Mouse (Mus musculus): ENCODE measurements around the gene Asf1b. TPM values are rescaled to one million over a fixed set of nuclear protein-coding genes. Genes with fewer than 3 reads are reported as not detected.

Asf1b gene
- polyA plus RNA-seq, 1 experiment from 2014 or later, result 55.8 TPM

DNA sequence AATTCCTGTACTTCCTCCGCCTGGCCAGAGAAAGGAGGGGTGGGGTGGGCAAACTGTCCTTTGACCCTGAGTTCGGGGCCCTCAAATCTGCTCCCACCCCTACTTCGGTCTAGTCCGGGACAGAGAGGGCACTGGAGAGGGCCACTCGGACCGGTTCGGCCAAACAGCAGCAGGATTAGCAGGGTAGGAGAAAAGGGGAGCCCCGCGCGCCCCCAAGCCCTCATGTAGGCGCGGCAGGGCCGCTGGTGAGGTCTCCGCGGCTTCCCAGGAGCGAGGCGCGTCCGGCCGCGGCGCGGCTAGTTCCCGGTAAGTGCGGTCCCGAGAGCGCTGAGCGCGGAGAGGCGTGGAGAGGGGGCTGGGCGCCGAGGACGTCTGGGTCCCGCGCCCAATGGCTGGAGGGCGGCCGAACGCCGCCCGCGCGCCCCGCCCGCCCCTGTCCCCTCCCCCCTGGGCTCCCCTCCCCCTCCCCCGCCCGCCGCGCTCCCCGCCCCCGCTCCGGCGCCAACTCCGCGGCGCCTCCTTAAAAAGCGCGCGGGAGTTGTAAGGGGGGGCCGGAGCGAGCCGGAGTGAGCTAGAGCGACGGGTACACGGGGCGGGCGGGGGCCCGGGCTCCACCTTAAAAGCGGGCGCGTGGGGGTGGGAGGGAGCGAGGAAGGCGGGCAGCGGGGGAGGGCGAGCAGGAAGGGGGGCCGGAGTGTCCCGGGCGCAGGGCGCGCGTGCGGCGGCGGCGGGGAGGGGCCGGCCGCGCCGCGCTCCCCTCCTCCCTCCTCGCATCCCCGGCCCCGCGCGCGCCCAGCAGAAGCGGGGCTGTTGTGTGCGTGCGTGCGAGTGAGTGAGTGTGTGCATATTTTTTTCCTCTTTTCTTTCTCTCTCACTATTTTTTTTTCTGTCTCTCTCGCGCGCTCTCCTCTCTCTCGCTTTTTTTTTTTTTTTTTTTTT is 41.5 kb downstream of the Asf1b start:
- WGBS, result under 1% methylated on average over 57 of the region's 103 CpGs
- Histone ChIP-seq H3K27ac (peak overlapping the region; percentile 93), H3K9ac (peak overlapping the region; percentile 89), H3K27me3 (no peaks in the 10 kb centered on the region), H3K9me3 (replicated peaks) (no peaks in the 10 kb centered on the region), H3K4me1 (replicated peaks) (peaks cover 33% of the 10 kb centered on the region), H3K4me3 (peak overlapping the region; percentile 84), H3K36me3 (peaks cover 24% of the 10 kb centered on the region), H3K4me2 (peak overlapping the region; percentile 88)
- peak; percentile 85 for ATAC-seq (replicated peaks; ENCODE audit: insufficient number of reproducible peaks, insufficient read depth, low FRiP score, low read depth)

DNA sequence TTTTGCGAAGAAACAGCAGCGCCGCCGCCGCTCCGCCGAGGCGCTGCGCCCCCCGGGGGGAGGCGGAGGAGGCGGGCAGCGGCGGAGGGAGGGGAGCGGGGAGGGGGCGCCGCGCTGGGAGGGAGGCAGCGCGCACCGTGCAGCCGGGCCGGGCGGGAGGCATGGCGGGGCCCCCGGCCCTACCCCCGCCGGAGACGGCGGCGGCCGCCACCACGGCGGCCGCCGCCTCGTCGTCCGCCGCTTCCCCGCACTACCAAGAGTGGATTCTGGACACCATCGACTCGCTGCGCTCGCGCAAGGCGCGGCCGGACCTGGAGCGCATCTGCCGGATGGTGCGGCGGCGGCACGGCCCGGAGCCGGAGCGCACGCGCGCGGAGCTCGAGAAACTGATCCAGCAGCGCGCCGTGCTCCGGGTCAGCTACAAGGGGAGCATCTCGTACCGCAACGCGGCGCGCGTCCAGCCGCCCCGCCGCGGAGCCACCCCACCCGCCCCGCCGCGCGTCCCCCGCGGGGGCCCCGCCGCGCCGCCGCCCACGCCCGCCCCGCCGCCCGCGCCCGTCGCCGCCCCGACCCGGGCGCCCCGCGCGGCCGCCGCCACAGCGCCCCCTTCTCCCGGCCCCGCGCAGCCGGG is 42.3 kb downstream of the Asf1b start, which contains the start of gene Samd1:
Gene Samd1, plus strand, starts transcription at position 162 of the 631 bp plus-strand sequence.
- H3K36me3 ChIP-seq, result peaks cover 17% of the 10 kb centered on the region
- peak within 1 kb of the TSS; percentile 93 for H3K27ac ChIP-seq
- peak within 1 kb of the TSS; percentile 85 for H3K4me3 ChIP-seq
- ATAC-seq (replicated peaks; ENCODE audit: insufficient number of reproducible peaks, insufficient read depth, low FRiP score, low read depth), result 0 out of 2 replicates have a peak, but pooled peaks have one; percentile 15
- H3K9me3 ChIP-seq (replicated peaks), result no peaks in the 10 kb centered on the region
- 1% methylated on average over 32 of the region's 112 CpGs for WGBS
- peak within 1 kb of the TSS; percentile 89 for H3K9ac ChIP-seq
- H3K27me3 ChIP-seq, result no peaks in the 10 kb centered on the region
- H3K4me2 ChIP-seq, result peak within 1 kb of the TSS; percentile 88
- peaks cover 34% of the 10 kb centered on the region for H3K4me1 ChIP-seq (replicated peaks)

DNA sequence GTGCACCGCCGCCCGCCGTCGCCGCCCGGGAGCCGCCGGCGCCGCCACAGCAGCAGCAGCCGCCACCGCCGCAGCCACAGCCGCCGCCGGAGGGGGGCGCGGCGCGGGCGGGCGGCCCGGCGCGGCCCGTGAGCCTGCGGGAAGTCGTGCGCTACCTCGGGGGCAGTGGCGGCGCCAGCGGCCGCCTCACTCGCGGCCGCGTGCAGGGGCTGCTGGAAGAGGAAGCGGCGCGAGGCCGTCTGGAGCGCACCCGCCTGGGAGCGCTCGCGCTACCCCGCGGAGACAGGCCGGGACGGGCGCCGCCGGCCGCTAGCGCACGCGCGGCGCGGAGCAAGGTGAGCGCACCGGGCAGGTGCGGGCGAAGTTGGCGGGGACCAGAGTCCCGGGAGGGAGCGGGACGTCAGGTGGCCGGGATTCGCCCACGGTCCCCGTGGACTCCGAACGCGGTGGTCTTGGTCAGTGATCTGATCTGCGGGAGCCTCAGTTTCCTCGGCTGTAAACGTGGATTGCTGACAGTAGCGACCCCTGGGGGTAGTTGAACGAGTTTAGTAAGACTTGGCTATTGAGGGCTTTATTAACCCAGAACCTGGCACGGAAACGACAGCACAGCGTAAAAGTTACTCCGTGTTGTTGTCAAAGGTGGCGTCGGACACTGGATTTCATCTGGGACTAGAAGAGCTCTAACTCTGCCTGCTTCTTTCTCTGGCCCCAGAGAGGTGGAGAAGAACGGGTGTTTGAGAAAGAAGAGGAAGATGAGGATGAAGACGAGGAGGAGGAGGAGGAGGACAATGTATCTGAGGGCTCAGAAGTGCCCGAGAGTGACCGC is 43.1 kb downstream of the Asf1b start:
- no peak; the same call in 1 of the 2 replicates for ATAC-seq (replicated peaks; ENCODE audit: insufficient number of reproducible peaks, insufficient read depth, low FRiP score, low read depth)
- peaks cover 15% of the 10 kb centered on the region for H3K36me3 ChIP-seq
- peaks cover 42% of the 10 kb centered on the region for H3K4me1 ChIP-seq (replicated peaks)

DNA sequence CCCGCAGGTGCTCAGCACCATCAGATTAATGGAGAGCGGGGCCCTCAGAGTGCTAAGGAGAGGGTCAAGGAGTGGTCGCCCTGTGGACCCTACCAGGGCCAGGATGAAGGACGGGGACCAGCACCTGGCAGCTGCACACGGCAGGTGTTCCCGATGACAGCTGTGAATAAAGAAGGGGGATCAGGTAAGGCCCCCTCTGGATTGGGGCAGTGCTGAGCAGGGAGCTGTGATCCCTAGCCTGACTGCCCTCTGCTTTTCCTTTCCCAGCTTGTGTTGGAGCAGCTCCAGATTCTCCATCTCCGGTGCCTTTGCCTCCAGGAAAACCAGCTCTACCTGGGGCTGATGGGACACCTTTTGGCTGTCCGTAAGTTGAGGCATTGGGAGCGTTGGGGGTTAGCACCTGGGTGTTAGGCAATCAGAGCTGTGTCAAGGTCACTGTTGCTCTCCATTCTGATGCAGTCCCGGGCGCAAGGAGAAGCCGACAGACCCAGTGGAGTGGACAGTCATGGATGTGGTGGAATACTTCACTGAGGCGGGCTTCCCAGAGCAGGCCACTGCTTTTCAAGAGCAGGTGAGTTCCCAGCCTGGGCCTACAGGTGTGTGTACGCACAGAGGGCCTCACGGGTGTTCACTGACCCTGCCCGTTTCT is 43.9 kb downstream of the Asf1b start:
- 64% methylated on average over 16 of the region's 16 CpGs for WGBS
- Histone ChIP-seq H3K4me1 (replicated peaks) (peaks cover 49% of the 10 kb centered on the region), H3K9ac (peak overlapping the region; percentile 76), H3K27me3 (no peaks in the 10 kb centered on the region), H3K36me3 (peaks cover 10% of the 10 kb centered on the region), H3K9me3 (replicated peaks) (no peaks in the 10 kb centered on the region), H3K4me2 (peak overlapping the region; percentile 88), H3K27ac (peak overlapping the region; percentile 87; the same call in 1 of the 2 replicates), H3K4me3 (peak overlapping the region; percentile 85)
- ATAC-seq (replicated peaks; ENCODE audit: insufficient number of reproducible peaks, insufficient read depth, low FRiP score, low read depth), result no peak

More for the DNA sequence above, 43.1 kb downstream of the Asf1b start:
- Histone ChIP-seq H3K9ac (peak overlapping the region; percentile 76), H3K4me3 (peak overlapping the region; percentile 85), H3K9me3 (replicated peaks) (no peaks in the 10 kb centered on the region), H3K27ac (peak overlapping the region; percentile 87), H3K4me2 (peak overlapping the region; percentile 88), H3K27me3 (no peaks in the 10 kb centered on the region)
- 1% methylated on average over 78 of the region's 92 CpGs for WGBS

DNA sequence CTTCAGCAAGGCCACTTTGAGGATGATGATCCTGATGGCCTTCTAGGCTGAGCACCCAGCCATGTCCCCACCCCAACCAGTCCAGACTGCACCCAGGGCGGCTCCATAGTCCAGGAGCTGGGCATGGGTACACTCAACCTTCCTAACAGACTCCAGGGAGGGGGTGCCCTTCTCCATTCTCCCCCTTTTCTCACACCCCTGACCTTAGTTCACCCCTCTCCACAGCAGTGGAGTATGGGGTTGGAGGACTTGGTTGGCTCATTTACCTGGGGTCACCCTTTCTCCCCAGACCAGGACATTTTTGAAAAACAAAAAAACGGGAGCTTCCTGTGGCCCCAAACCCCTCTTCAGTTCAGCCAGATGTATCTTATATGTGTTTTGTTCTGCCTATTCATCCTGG is 44.5 kb downstream of the Asf1b start:
- Histone ChIP-seq H3K4me3 (no peak overlapping the region), H3K27ac (no peak overlapping the region), H3K4me1 (replicated peaks) (peaks cover 52% of the 10 kb centered on the region), H3K36me3 (peaks cover 4% of the 10 kb centered on the region), H3K9ac (no peak overlapping the region), H3K4me2 (no peak overlapping the region), H3K9me3 (replicated peaks) (no peaks in the 10 kb centered on the region), H3K27me3 (no peaks in the 10 kb centered on the region)
- WGBS, result 90% methylated on average over 2 of the region's 2 CpGs
- no peak for ATAC-seq (replicated peaks; ENCODE audit: insufficient number of reproducible peaks, insufficient read depth, low FRiP score, low read depth)

DNA sequence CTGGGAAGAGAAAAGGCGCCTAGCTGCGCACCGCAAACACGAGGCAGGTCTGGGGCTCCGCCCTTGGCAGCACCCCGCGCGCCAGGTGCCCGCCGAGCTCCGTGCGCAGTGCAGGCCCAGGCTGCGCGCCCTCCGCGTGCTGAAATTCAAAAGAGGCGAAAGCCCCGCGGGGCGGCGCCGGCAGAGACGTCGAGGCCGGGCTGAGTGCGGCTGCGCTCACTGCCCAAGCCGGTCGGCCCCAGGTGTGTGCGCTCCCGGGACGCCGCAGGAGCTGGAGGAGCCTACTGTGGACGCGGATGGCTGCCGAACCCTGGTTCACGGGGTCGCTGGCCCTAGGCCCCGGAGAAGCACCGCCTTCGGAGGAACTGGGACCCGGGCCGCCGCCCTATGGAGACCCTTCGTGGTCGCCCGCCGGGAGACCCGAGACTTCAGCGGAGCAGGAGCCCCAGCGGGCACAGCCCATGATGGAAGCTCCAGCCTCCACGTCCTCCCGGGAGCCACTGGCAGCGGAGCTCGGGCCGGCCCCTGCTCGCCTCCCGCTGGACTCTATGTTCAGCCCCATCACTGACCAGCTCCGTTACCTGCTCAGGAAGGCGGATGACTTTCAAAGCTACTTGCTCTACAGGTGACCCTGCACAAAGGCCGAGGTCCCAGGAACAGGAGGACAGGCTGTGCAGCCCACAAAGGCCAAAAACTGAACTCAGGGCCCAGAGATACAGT is 46.1 kb downstream of the Asf1b start, which contains the start of gene 1700067K01Rik:
Gene 1700067K01Rik, plus strand, starts transcription at position 222 of the 720 bp plus-strand sequence.
- ATAC-seq (replicated peaks; ENCODE audit: insufficient number of reproducible peaks, insufficient read depth, low FRiP score, low read depth), result no peak
- H3K9ac ChIP-seq, result no peak within 1 kb of the TSS

DNA sequence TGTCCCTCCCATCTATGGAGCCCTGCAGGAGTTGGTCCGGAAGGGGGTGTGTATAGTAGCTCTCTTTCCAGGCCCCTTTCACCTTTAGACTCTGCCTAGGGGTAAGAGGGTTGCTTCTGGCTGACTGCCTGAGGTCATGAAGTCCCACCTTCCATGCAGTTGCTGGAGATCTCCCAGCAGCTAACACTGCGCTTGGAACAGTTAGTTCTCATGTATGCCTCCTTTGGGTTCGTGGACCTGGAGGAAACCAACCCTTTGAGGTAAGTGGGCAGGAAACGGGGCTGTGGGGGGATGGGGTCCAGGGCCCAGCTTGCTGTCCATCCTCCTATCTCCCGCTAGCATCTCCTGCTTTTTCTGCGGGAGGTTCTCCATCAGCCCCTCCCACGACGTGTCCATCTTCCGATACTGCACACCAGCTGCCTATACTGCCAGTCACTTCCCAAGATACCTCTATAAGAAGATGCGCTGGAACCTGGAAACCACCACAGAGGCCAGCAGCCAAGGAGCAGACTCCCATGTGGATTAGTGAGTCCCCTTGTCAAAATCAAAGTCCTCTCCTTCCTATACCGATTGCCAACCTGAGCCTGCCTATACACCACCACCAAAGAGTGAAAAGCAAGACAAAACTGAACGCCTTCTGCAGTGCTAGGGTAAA is 47.8 kb downstream of the Asf1b start:
- no peak overlapping the region for H3K4me2 ChIP-seq
- no peak overlapping the region for H3K4me3 ChIP-seq
- 69% methylated on average over 12 of the region's 12 CpGs for WGBS
- H3K27me3 ChIP-seq, result no peaks in the 10 kb centered on the region
- H3K27ac ChIP-seq, result no peak overlapping the region
- H3K9ac ChIP-seq, result no peak overlapping the region
- H3K9me3 ChIP-seq (replicated peaks), result no peaks in the 10 kb centered on the region
- no peak for ATAC-seq (replicated peaks; ENCODE audit: insufficient number of reproducible peaks, insufficient read depth, low FRiP score, low read depth)
- H3K36me3 ChIP-seq, result no peaks in the 10 kb centered on the region; the same call in none of the 2 replicates
- H3K4me1 ChIP-seq (replicated peaks), result peaks cover 47% of the 10 kb centered on the region

More for the DNA sequence above, 46.1 kb downstream of the Asf1b start, which contains the start of gene 1700067K01Rik:
- Histone ChIP-seq H3K4me3 (peak within 1 kb of the TSS; percentile 6; the same call in 1 of the 2 replicates), H3K4me2 (peak within 1 kb of the TSS; percentile 14), H3K27me3 (no peaks in the 10 kb centered on the region), H3K36me3 (no peaks in the 10 kb centered on the region; the same call in none of the 2 replicates), H3K4me1 (replicated peaks) (peaks cover 49% of the 10 kb centered on the region), H3K9me3 (replicated peaks) (no peaks in the 10 kb centered on the region), H3K27ac (no peak within 1 kb of the TSS)
- 45% methylated on average over 61 of the region's 61 CpGs for WGBS

DNA sequence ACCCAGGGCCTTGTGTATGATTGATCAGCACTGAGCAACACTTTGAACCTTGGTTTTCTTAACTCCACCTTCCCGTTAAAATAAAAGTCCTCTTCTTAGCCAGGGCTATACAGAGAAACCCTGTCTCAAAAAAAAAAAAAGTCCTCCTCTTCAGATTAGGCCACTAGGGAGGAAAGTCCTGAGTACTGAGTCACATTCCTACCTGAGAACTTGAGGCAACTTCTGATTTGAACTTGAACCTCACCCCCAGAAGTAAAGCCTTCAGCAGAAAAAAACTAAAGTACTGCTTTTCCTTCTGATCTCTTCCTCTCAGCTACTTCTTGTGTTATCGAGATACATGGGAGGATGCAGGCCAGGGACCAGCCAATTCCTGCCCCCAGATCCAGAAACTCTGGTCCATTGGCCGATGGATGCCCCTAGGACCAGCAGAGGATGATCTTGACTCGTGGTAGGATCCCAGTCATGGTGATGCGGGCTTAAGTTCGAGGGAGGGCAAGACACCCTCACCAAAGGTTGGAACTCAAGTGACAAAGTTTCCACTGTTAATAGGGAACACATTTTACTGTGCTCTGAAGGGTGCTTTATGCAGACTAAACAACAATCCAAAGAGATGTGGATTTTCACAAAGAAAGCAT is 48.4 kb downstream of the Asf1b start:
- Histone ChIP-seq H3K27ac (no peak overlapping the region), H3K27me3 (no peaks in the 10 kb centered on the region), H3K4me3 (peak overlapping the region; percentile 77), H3K9ac (peak overlapping the region; percentile 80; the same call in 1 of the 2 replicates), H3K36me3 (no peaks in the 10 kb centered on the region; the same call in none of the 2 replicates), H3K9me3 (replicated peaks) (no peaks in the 10 kb centered on the region), H3K4me1 (replicated peaks) (peaks cover 43% of the 10 kb centered on the region), H3K4me2 (peak overlapping the region; percentile 93)
- no peak for ATAC-seq (replicated peaks; ENCODE audit: insufficient number of reproducible peaks, insufficient read depth, low FRiP score, low read depth)
- WGBS, result 68% methylated on average over 6 of the region's 6 CpGs

DNA sequence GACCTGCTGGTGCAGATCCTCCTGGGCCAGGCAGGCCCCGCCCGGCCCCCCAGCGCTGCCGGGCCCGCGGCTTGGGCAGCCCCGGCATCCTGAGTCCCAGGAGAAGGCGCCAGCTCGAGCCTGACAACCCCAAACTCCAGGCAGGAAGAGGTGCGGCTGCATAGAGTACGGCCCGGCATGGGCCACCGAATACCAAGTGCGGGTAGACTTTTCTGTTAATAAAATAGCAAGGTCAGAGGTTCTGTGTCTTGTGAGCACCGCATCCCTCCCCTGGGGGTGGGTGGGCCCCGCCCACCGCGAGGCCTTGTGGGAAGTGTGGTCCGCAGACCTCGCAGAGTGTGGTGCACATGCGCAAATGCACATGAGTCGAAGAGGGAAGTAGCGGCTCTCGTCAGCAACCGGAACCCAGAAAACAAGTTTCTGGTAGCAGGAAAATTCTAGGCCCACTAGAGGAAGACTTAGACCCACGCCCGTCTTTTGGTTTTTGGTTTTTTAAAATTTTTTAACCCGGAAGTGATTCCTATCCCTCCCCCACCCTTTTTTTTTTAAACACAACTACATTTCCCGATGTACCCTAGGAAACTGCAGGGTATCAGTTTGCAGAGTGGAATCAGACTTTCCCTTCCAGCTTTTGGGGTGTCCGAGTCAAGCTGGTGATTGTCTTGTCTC is 49.4 kb downstream of the Asf1b start:
- peak overlapping the region; percentile 80 for H3K9ac ChIP-seq
- H3K36me3 ChIP-seq, result no peaks in the 10 kb centered on the region; the same call in none of the 2 replicates
- under 1% methylated on average over 30 of the region's 30 CpGs for WGBS
- H3K4me3 ChIP-seq, result peak overlapping the region; percentile 77
- H3K27ac ChIP-seq, result peak overlapping the region; percentile 80
- peak overlapping the region; percentile 93 for H3K4me2 ChIP-seq
- ATAC-seq (replicated peaks; ENCODE audit: insufficient number of reproducible peaks, insufficient read depth, low FRiP score, low read depth), result peak; percentile 86
- no peaks in the 10 kb centered on the region for H3K27me3 ChIP-seq
- peaks cover 35% of the 10 kb centered on the region for H3K4me1 ChIP-seq (replicated peaks)
- H3K9me3 ChIP-seq (replicated peaks), result no peaks in the 10 kb centered on the region
